Mouse (Mus musculus) intestine, embryonic 15.5 days (tissue): ENCODE data around the gene Gltp. TPM values are rescaled to one million over a fixed set of nuclear protein-coding genes. Genes with fewer than 3 reads are reported as not detected.

Source experiments
- ATAC-seq: fragments of 200-750 bp; cut with Nextera tagmentation; 2 replicates; pipeline ENCODE4 v1.8.0; 2017; ENCODE audit warnings: moderate TSS enrichment, moderate library complexity
- H3K27ac ChIP-seq: fragments of 300-500 bp; sonication (generic); 2 replicates; pipeline ENCODE4 v1.5.1; 2015; ENCODE audit warnings: mild to moderate bottlenecking, inconsistent platforms
- H3K27me3 ChIP-seq: fragments of 300-500 bp; sonication (generic); replicated peaks from 2 replicates; pipeline ENCODE4 v1.6.1; 2015; ENCODE audit warnings: inconsistent platforms
- H3K36me3 ChIP-seq: fragments of 300-500 bp; sonication (generic); 2 replicates; pipeline ENCODE4 v1.6.1; 2015; ENCODE audit warnings: inconsistent platforms
- H3K4me1 ChIP-seq: fragments of 300-500 bp; sonication (generic); replicated peaks from 2 replicates; pipeline ENCODE4 v1.6.1; 2015; ENCODE audit warnings: inconsistent platforms
- H3K4me2 ChIP-seq: fragments of 300-500 bp; sonication (generic); replicated peaks from 2 replicates; pipeline ENCODE4 v1.6.1; 2015; ENCODE audit warnings: mild to moderate bottlenecking, inconsistent platforms
- H3K4me3 ChIP-seq: fragments of 300-500 bp; sonication (generic); replicated peaks from 2 replicates; pipeline ENCODE4 v1.5.1; 2015; ENCODE audit warnings: inconsistent platforms
- H3K9ac ChIP-seq: fragments of 300-500 bp; sonication (generic); 2 replicates; pipeline ENCODE4 v1.6.1; 2015; ENCODE audit warnings: inconsistent platforms
- H3K9me3 ChIP-seq: fragments of 300-500 bp; sonication (generic); 2 replicates; pipeline ENCODE4 v1.6.1; 2016; ENCODE audit warnings: inconsistent platforms
- WGBS: fragments of 180-500 bp; shearing (Covaris S2); methylation state at CpG from one replicate; pipeline ENCODE4 v1.1.7; 2015; 5-methylcytosine and 5-hydroxymethylcytosine counted together
- polyA plus RNA-seq: library from polyadenylated mRNA; unstranded; fragments of >200 nt; fragmentation: Nextera tagmentation; extraction: Ambion mirVana; gene quantifications from 2 replicates; pipeline ENCODE4 v1.2.1, GENCODE M21; 2015

The Gltp gene
- polyA plus RNA-seq, 1 experiment from 2014 or later = 99.7 TPM

- Histone ChIP-seq H3K27ac (no peak overlapping the region), H3K36me3 (peaks cover 24% of the 10 kb centered on the region), H3K9ac (no peak overlapping the region), H3K27me3 (no peaks in the 10 kb centered on the region), H3K4me1 (peaks cover 4% of the 10 kb centered on the region; the same call in 1 of the 2 replicates), H3K4me2 (0 out of 2 replicates have a peak overlapping the region, but pooled peaks have one; percentile 13), H3K9me3 (no peaks in the 10 kb centered on the region), H3K4me3 (no peak overlapping the region)
- WGBS = 72% methylated on average over 20 of the region's 20 CpGs
- ATAC-seq = peak; percentile 95
These were observed 28.5 kb upstream of the Gltp start for GRCm38 (mm10) chr5:114719003-114719927.

GRCm38 (mm10) chr5:114718483-114718882 is 27.7 kb upstream of the Gltp start:
- Histone ChIP-seq H3K4me3 (no peak overlapping the region), H3K27me3 (no peaks in the 10 kb centered on the region), H3K36me3 (peaks cover 24% of the 10 kb centered on the region), H3K4me1 (peaks cover 4% of the 10 kb centered on the region; the same call in 1 of the 2 replicates), H3K9me3 (no peaks in the 10 kb centered on the region), H3K4me2 (0 out of 2 replicates have a peak overlapping the region, but pooled peaks have one; percentile 13), H3K9ac (no peak overlapping the region), H3K27ac (no peak overlapping the region)
- 85% methylated on average over 13 of the region's 13 CpGs for WGBS
- ATAC-seq = no peak; the same call in 1 of the 2 replicates

- H3K9ac ChIP-seq = no peak overlapping the region
- H3K27me3 ChIP-seq = no peaks in the 10 kb centered on the region
- no peak overlapping the region for H3K4me2 ChIP-seq
- H3K9me3 ChIP-seq = no peaks in the 10 kb centered on the region
- 93% methylated on average over 8 of the region's 8 CpGs for WGBS
- peaks cover 4% of the 10 kb centered on the region; the same call in 1 of the 2 replicates for H3K4me1 ChIP-seq
- ATAC-seq = no peak
- peaks cover 26% of the 10 kb centered on the region for H3K36me3 ChIP-seq
- H3K27ac ChIP-seq = no peak overlapping the region
- H3K4me3 ChIP-seq = no peak overlapping the region
These were observed 27.2 kb upstream of the Gltp start for GRCm38 (mm10) chr5:114717937-114718336.

- H3K4me3 ChIP-seq = no peak overlapping the region
- H3K27me3 ChIP-seq = no peaks in the 10 kb centered on the region
- ATAC-seq = no peak
- no peak overlapping the region for H3K9ac ChIP-seq
- H3K4me1 ChIP-seq = peaks cover 4% of the 10 kb centered on the region; the same call in 1 of the 2 replicates
- no peak overlapping the region for H3K4me2 ChIP-seq
- WGBS = 90% methylated on average over 12 of the region's 12 CpGs
- peaks cover 26% of the 10 kb centered on the region for H3K36me3 ChIP-seq
- H3K27ac ChIP-seq = no peak overlapping the region
- H3K9me3 ChIP-seq = no peaks in the 10 kb centered on the region
These were observed 26.5 kb upstream of the Gltp start for GRCm38 (mm10) chr5:114717292-114717691.

GRCm38 (mm10) chr5:114714551-114714950 is 23.8 kb upstream of the Gltp start:
- no peaks in the 10 kb centered on the region for H3K9me3 ChIP-seq
- no peak overlapping the region for H3K9ac ChIP-seq
- H3K27ac ChIP-seq = no peak overlapping the region
- H3K4me1 ChIP-seq = peaks cover 3% of the 10 kb centered on the region; the same call in 1 of the 2 replicates
- 94% methylated on average over 18 of the region's 18 CpGs for WGBS
- no peak overlapping the region for H3K4me3 ChIP-seq
- ATAC-seq = no peak
- H3K4me2 ChIP-seq = no peak overlapping the region
- H3K36me3 ChIP-seq = peaks cover 22% of the 10 kb centered on the region
- no peaks in the 10 kb centered on the region for H3K27me3 ChIP-seq

- H3K27me3 ChIP-seq = no peaks in the 10 kb centered on the region
- no peak overlapping the region for H3K4me3 ChIP-seq
- H3K9me3 ChIP-seq = no peaks in the 10 kb centered on the region
- no peak overlapping the region for H3K4me2 ChIP-seq
- H3K4me1 ChIP-seq = peaks cover 10% of the 10 kb centered on the region
- no peak overlapping the region for H3K9ac ChIP-seq
- no peak for ATAC-seq
- no peak overlapping the region for H3K27ac ChIP-seq
- H3K36me3 ChIP-seq = 0 out of 2 replicates have a peak, but pooled peaks cover 7% of the 10 kb centered on the region
- 90% methylated on average over 21 of the region's 21 CpGs for WGBS
These were observed 18.6 kb upstream of the Gltp start for GRCm38 (mm10) chr5:114709357-114709756.

- Histone ChIP-seq H3K36me3 (0 out of 2 replicates have a peak, but pooled peaks cover 6% of the 10 kb centered on the region), H3K27ac (no peak overlapping the region), H3K4me2 (peak overlapping the region; percentile 71), H3K9ac (peak overlapping the region; percentile 86; the same call in 1 of the 2 replicates), H3K27me3 (no peaks in the 10 kb centered on the region), H3K4me1 (peaks cover 10% of the 10 kb centered on the region), H3K9me3 (no peaks in the 10 kb centered on the region), H3K4me3 (peak overlapping the region; percentile 81)
- 53% methylated on average over 15 of the region's 15 CpGs for WGBS
- ATAC-seq = no peak
These were observed 17.7 kb upstream of the Gltp start for GRCm38 (mm10) chr5:114708491-114708890.

- H3K4me1 ChIP-seq = peaks cover 10% of the 10 kb centered on the region
- 3% methylated on average over 49 of the region's 49 CpGs for WGBS
These were observed 16.7 kb upstream of the Gltp start, which contains the start of gene Tchp for GRCm38 (mm10) chr5:114707265-114708068. Gene Tchp (plus strand): TSS chr5:114707760.

GRCm38 (mm10) chr5:114702403-114703392 is 11.9 kb upstream of the Gltp start:
- Histone ChIP-seq H3K4me3 (no peak overlapping the region), H3K36me3 (no peaks in the 10 kb centered on the region), H3K9me3 (no peaks in the 10 kb centered on the region), H3K27ac (no peak overlapping the region), H3K9ac (no peak overlapping the region), H3K4me1 (0 out of 2 replicates have a peak, but pooled peaks cover 3% of the 10 kb centered on the region), H3K4me2 (no peak overlapping the region), H3K27me3 (no peaks in the 10 kb centered on the region)
- WGBS = 55% methylated on average over 14 of the region's 14 CpGs
- ATAC-seq = peak; percentile 84

More at GRCm38 (mm10) chr5:114707265-114708068, 16.7 kb upstream of the Gltp start, which contains the start of gene Tchp:
- ATAC-seq = peak; percentile 88
- Histone ChIP-seq H3K9ac (peak within 1 kb of the TSS; percentile 86), H3K27me3 (no peaks in the 10 kb centered on the region), H3K27ac (no peak within 1 kb of the TSS), H3K9me3 (no peaks in the 10 kb centered on the region), H3K4me3 (peak within 1 kb of the TSS; percentile 81), H3K36me3 (0 out of 2 replicates have a peak, but pooled peaks cover 4% of the 10 kb centered on the region), H3K4me2 (peak within 1 kb of the TSS; percentile 71)

GRCm38 (mm10) chr5:114699015-114699414 is 8.2 kb upstream of the Gltp start:
- Histone ChIP-seq H3K36me3 (no peaks in the 10 kb centered on the region), H3K9me3 (no peaks in the 10 kb centered on the region), H3K27me3 (no peaks in the 10 kb centered on the region), H3K4me2 (no peak overlapping the region), H3K4me1 (no peaks in the 10 kb centered on the region), H3K9ac (no peak overlapping the region), H3K27ac (no peak overlapping the region), H3K4me3 (no peak overlapping the region)
- 44% methylated on average over 7 of the region's 7 CpGs for WGBS
- ATAC-seq = no peak
